Mouse (Mus musculus) monocyte, adult 5-6 weeks (primary cell): ENCODE data around the gene Calm3. TPM values are rescaled to one million over a fixed set of nuclear protein-coding genes. Genes with fewer than 3 reads are reported as not detected.

Source experiments
- ATAC-seq: fragments of 153-309, 156-312 bp; replicated peaks from 2 replicates; pipeline ENCODE4 v1.8.0; 2017; ENCODE audit warnings: mild to moderate bottlenecking; ENCODE audit not compliant: low TSS enrichment, insufficient number of reproducible peaks, severe bottlenecking, poor library complexity, low FRiP score
- total RNA-seq: library from RNA; stranded (forward); fragments of 200-1000, 200-491, 200-594 nt; gene quantifications from 3 replicates; pipeline ENCODE4 v1.2.3, GENCODE M21; 2017

Calm3 gene
- total RNA-seq, 1 experiment from 2014 or later: 298 TPM

DNA sequence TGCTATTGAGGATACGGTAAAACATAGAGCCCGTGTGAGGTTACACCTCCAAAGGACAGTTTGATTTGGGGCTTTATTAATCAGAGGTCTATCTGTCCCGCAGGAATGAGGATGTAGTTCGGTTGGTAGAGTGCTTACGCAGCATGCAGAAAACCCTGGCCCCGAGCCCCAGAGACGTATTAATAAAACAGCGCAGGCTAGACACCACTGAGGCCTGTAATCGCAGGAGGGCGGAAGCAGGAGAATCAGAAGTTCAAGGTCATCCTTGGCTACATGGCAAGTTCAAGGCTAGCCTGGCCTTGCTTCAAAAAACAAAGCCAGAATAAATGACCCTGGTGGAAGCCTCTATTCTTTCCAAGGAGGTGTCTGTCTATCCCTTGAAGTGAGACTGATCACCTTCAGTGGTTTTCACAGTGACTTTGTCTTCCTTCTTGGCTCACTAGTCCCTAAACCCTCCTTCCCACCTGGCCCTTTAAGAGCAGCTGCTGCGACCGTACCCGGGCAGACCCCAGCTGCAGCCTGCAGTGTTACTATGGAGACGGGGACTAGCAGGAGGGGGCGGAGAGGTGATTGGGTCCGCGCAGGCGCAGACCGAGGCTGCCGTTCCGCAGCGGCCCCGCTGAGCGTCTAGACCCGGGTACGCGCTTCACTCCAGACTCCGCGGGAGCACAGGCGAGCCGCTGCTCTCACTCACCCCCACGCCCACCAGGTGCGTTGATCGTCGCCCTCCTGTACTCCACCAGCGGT is 20.3 kb upstream of the Calm3 start, which contains the start of gene Pnmal2:
Pnmal2 (plus strand) TSS at position 622 of the 747 bp plus-strand sequence.
- no peak for ATAC-seq

DNA sequence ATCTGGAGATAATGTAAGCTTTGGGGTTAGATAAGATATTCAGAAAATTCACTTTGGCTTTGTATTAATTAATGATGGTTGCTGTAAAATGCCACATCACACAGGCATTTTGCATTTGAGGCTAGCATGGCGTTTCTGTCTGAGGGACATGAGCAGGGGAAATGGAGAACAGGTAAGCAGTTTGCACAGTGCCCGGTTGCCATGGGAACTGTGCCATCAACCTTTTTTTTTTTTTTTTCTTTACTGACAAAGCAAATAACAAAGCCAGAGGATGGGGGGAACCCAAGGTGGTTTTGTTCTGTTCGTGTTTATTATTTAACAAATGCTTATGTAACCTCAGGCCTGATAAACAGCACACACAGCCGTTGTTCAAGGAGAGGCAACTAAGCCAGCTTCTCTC is 18.9 kb upstream of the Calm3 start:
- no peak for ATAC-seq

DNA sequence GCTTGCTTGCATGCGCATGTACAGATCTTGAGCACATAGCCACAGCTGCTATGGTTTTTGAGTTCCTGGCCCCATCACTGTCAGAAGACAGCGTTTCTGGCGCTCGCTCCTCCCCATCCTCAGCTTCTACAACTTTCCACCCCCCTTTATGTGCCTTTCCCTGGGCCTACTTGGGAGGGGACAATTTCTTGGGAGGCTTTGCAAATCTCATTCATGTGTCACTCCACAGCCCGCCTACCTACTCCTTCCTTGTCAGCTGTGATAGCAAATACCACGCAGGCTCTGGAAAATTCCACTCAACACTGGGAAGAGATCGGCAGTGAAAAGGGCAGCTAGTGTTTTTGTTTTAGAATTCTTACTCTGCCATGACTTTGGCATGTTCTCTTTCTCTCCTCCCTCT is 16.4 kb upstream of the Calm3 start:
- no peak for ATAC-seq

DNA sequence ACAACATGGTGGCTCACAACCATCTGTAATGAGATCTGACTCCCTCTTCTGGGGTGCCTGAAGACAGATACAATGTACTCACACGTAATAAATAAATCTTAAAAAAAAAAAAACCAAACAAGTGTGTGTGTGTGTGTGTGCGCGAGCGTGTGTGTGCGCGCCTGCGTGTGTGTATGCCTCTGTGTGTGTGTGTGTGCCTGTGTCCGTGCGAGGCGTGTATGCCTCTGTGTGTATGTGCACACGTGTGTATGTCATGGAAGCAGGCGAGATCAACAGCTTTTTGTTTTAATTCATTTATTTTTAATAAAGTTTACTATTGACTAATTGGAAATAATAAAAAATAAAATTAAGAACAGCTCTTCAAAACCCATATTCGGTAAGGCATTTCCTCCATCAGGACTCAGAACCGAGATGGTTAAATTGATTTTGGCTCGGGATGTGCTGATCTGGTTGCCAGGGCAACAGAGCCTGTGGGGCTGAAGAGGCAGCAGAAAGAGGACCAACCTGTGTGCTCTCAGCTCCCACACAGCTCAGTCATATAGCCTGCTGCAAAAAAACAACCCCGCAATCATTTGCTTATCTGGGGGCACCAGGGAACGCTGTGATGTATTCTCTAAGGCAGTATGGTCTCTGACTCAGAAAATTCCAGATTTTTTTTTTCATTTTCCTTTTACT is 14.3 kb upstream of the Calm3 start:
- ATAC-seq: no peak

DNA sequence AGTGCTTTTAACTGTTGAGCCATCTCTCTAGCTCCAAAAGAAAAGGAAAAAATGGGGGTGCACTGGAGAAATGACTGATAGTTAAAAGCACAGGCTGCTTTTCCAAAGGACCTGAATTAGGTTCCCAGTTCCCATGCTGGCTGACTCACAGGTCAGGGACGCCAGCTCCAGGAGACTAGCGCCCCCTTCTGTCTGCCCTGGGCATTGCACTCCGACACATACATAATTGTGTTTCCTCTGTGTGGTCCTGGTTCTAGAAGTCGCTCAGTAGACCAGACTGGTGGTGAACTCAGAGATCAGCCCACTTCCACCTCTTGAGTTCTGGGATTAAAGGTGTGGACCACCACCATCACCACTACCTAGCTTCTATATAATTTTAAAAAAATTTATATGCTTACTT is 13.4 kb upstream of the Calm3 start:
- no peak for ATAC-seq

DNA sequence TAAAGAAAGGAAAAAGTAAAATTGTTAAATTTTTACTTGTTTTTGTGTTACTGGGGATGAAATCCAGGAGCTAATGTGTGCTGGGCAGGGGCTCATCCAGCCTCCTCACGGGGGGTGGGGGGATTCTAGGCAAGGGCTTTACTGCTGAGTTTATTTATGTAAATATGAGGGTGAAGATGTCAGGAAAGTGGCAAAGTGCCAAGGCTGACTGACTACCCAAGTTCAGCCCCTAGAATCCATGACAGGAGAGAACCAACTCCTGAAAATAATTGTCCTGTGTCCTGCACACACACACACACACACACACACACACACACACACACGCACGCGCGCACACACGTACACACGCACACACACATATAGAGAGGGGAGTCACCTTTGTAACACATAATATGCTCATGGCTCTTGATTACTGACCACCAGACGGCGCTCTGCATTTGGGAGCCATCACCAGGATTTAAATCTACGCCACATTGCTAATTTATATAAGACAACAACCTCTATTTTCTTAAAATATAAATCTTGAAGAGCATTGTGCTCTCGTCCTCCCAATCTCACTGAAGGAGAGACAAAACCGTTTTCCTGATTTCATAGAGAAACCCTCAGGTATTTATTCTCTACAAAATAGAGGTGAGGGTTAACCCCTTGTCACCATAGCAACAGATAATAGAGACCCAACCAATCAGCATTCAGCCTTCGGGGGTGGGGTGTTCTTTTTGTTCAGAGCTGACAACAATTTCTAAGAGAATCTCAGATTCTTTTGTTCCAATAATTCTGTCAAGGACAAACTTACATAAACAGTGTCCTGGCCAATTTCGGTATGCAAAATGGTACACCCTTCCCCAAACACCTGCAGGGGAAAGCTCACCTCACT is 9.0 kb upstream of the Calm3 start:
- no peak for ATAC-seq

DNA sequence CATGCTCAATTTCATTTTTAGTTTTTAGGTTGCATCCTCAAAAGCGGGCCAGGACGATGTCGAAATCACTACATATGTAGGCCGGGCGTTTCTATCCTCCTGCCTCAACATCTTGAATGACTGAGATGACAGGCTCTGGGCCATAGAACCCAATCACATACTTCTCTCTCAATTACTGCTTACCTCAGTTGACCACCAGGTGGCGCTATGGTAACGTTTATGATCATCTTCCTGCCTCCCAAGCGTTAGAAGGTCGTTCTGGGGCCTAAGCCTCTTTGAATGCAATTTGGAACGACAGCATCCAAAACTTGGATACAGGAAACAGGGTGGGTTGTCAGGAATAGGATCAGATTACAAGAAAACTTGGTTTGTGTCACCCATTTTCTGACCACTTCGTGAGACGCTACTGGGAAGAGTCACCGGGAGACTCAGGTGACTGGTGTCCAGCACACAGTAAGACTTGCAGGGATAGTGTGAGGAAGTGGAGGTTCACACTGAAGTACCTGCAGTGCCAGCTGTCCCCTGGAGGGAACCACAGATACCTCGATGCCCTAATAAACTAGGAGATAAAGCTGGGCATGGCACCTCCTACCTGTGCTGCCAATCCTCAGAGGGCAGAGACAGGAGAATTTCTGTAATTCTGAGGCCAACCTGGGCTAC is 8.2 kb upstream of the Calm3 start:
- ATAC-seq: peak; percentile 74

DNA sequence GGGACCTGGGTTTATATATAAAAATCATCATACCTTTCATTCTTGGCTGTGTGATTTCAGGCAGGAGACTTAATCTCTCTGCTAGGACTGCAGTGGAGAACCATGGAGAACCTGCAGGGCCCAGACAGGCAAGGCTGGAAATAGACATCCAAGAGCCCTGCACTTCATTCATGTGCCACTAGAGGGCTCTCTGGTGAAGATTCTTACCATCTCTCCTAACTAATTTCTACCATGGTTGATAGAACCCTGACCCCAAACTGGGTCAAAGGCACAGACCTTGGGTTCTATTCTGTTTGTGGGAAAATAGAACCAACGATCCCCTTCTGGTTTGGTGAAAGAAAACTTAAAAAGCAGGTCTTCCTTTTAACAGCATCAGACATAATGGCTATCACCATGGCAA is 6.9 kb upstream of the Calm3 start:
- peak; percentile 75 for ATAC-seq

DNA sequence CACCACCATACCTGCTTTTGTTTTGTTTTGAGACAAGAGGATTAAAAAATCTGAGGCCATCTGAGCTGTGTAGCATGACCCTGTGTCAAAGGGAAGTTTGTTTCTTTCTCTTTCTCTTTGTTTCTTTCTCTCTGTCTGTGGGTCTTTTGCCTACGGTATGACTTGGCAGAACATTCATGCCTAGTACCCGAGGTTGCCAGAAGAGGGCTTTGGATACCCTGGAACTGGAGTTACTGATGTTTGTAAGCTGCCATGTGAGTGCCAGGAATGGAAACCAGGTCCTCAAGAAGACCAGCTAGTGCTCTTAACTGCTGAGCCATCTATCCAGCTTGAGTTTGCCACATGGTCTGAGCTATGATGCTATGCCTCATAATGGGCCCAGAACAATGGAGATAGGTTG is 4.4 kb upstream of the Calm3 start:
- ATAC-seq: no peak

DNA sequence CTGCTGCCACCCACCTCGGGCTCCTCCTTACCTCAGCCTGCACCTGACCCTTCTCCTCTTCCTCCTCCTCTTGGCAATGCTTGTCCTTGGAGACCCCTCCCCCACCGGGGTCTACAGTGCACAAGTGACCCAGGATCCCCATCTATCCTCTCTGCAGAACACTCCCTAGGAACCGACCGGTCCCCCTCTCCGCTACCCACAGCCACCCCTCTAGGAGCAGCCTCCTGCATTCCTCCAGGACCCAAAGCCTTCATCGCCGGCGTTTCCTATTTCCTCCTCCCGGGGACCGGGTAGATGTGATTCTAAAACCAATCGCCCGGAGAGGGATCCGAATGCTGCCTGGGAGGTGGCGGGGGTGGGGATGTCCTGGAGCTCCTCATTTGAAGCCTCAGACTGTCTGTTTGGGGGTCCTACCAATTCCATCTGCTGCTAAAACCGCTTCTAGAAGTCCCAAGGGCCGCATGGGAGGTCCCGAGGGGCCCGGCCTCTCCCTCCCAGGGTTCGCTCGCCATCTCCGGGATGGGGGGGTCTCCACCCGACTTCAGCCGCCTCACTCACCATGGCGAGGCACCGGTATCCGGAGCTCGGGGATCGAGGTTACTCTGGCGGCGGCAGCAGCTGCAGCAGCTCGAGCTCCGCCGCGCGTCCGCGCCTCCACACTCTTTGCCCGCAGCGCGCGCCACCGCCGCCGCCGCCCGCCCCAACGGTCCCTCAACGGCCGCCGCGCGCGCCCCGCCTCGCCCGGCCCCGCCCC is 454 bp downstream of the Calm3 start:
- 0 out of 2 replicates have a peak, but pooled peaks have one; percentile 0 for ATAC-seq

DNA sequence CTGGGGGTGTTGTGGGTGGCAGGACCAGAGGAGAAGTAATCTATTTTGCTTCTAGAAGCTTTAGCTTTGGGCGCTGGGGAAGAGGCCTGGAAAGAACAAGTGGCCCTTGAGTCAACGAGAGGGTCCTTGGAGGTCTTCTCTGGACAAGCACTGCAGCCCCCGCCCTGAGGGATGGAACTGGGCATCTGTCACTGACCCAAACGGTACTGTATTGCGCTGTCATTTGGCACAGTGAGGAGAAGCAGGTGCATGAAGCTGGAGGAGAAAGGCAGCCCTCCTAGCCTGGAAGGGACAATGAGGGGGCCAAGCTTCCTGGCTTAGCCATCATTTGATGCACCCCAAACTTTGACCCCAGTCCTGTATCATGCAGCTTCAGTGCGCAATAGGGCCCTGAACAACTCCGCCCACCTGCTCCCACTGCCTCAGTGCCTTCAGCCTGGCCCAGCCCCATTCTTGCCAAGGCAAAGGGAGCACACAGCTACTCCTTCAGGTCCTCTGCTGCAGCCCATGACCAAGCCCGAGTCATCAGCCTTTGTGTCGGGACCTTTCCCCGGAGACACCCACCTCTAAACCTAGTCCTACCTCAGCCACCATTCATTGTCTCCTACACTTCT is 1.4 kb downstream of the Calm3 start:
- ATAC-seq: no peak

DNA sequence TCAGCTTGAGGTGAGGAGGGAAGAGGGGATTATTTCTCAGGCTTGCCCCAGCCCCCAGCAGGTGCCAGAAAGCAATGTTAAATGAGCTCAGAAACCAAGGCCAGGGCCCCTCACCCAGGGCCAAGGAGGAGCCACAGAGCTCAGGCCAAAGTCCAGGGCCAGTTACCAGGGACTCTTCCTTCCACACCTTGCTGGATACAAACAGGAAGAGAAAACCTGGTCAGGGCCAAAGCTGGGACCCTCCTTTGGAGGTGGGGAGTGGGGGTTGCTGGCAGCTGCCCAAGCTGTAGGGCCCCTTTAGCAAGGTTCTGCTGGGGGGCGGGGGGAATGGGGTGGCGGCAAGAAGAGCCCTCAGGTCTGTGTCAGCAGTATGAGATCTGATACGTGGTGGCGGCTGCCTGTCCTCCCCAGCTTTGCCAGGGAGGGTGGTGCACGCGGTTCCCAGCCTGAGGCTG is 2.0 kb downstream of the Calm3 start:
- no peak for ATAC-seq

DNA sequence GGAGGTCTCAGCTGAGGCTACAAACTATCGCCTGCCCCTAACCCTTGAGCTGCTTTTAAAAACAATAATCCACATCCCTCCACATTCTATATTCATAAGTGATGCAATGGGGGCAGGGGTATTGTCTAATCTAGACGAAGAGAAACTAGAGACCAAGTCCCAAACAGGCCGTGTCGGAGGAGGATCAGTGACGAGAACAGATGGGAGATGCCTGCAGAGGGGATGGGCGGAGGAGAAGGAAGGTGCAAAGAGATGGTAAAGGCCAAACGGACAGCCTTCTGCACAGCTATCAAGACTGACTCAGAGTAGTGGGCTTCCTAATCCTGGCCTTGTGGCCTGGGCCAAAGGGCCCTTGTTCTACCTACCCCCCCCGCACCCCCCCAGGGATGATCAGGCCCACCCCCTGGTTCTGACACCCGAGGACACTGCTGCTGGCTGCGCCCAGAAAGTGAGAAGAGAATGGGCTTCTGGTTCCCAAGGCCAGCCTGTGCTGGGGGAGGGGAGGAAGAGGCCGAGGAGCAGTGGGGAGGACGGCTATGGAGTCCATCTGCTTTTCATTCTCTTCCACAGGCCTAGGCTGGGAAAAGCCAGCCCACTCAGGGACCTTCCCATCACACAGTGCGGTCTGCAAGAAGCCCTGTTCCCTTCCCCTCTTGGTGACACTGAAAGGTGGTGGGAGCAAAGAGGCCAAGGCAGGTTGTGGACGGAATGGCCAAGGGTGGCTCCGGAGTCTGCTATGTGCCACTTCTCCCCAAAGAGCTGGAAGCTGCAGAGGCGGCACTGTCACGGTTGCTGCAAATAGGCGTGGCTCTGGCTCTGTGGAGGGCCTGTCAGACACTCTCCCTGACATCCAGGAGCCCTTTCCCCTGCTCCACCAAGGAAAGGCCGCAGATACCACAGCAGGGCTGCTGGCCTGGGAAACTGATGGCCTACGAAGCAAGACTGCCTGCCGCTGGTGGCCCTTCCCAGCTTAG is 2.8 kb downstream of the Calm3 start:
- no peak for ATAC-seq

DNA sequence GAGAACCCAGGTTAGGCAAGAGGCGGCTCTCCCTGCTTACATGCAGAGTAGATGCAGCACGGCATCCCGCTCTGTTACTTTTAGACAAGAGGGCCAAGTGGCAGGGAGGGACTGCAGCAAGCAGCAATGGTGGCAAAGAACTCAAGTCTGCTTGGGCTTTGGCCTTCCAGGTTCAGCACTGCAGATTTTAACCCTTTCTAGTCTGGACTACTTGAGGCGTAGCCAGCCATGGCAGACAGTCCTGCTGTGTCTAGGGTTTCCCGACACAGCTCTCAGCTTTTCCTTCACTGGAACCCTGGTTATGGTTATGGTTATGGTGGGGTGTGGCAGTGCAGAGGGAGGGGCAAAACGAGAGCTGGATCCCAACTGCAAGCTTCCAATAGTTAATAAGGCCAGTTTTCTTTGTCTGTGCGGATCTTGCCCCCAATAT is 3.7 kb downstream of the Calm3 start:
- no peak for ATAC-seq

DNA sequence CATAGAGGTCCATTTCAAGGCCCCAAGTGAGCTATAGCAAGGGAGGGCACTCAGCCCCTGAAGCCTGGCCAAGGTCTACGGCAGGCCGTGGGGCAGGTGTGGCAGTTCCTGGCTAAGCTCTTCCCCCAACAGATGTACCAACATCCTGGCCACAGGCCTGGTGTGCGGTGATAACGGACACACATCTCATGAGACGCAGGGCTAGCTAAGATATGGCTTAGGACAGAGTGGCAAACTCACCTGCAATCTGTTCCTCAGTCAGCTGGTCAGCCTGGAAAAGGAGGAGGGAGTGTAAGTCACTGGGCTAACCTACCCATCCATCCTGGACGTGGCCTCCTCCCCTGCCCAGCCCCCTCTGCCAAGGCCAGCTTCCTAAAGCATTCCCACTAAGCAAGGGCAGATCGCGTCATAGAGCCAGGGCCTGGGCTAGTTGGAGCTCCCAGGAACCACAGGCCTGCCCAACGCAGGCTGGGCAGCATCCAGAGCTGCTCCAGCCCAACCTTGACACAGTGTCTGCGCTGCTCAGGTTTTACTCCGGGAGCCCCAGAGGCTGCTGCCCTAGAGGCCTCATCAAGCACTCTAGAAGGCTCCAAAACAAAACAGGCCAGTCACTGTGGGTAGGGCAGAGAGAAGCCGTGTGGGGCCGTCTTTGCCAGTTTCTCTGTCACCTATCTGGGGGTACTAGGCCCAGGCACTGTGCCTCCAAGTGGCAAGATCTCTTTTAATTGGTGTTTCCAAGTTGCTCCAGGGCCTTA is 4.3 kb downstream of the Calm3 start:
- no peak for ATAC-seq

DNA sequence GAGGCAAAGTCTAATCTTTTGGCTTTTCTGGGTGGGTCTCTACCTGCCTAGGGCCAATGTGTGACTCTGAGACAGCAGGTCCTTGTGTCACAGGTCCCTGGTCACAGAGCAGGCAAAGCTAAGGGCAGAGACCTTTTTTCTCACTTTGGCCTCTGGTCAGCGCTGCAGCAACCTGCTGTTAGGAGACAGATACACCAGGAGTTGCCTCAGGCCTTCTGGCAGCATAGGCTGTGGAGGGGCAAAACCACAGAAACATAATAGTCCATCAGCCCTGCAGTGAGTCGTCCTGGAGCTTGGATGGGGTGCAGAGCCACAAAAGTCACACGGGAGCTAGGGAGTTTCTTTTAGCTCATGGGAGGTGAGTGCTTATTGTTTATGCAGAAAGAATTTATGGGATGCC is 5.2 kb downstream of the Calm3 start:
- no peak for ATAC-seq
